Mouse (Mus musculus) embryonic stem cell, embryonic (primary cell): ENCODE measurements around the gene Gm14296.
"Not testable (repeated sequence)": the region's sequence is repeated elsewhere in the genome, so short reads cannot be mapped to it uniquely, and the experiment has no call there.

ENCODE experiments used
- CTCF ChIA-PET, 4 experiments: fragments of 300-600 bp in 2 of 4; fragments of 350-600 bp in 2 of 4; sonication (Branson Sonifier 250); formaldehyde crosslinking; loops; one replicate each; lab custom pipeline; 2022; ENCODE audit warnings: inconsistent platforms in 2 of 4; lab: Charles Lee
- POLR2A ChIA-PET, 4 experiments: fragments of 300-600 bp in 2 of 4; fragments of 350-600 bp in 2 of 4; sonication (Branson Sonifier 250); formaldehyde crosslinking; loops; one replicate each; lab custom pipeline; 2022; ENCODE audit warnings: antibody characterized with exemption in 4 of 4, inconsistent platforms in 1 of 4; lab: Charles Lee

The Gm14296 gene

GRCm38 (mm10) chr2:176927709-176928108 is at the start of gene Gm14296:
Gm14296 (minus strand) TSS chr2:176927809.
- CTCF ChIA-PET, POLR2A ChIA-PET: not testable (repeated sequence)

GRCm38 (mm10) chr2:176905464-176905863 is 22.1 kb downstream of the Gm14296 start:
- CTCF ChIA-PET, POLR2A ChIA-PET: not testable (repeated sequence)
